ENCODE assay signal across 31 mouse cellular contexts in the genomic region with DNA sequence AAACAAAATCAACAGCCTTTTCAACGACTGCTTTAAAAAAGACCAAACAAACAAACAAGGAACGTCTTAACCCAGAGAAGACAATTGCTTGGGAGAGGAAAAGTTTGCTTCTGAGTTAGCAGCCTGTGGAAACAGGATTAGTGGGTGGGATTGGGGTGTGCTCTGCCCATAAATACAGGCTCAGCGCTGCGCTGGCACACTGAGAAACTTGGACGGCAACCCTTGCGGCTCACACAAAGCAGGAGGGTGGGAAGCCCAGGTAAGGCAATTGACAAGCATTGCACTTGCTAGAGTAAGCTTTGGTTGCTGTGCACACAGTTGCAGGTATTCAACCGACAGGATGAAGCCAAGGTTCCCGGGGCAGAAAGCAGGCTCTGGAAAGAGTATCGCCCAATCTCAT. TPM values are rescaled to one million over a fixed set of nuclear protein-coding genes. Genes with fewer than 3 reads are reported as not detected.
DNase-seq lines count a peak whose midpoint lies in the region; ATAC-seq lines count a peak whose summit lies in the region.
"Had no signal": no experiment of that assay in that cellular context is flagged by ENCODE, and none has a peak within 500 bp of the region (broad histone marks: within the 10 kb centered on the region; RNA-seq: fewer than 3 reads in every experiment).

A gene (plus strand): TSS at position 197 of the 400 bp plus-strand sequence.

- H3K27me3 ChIP-seq in forebrain, embryonic 10.5 days (ENCODE audit: poor library complexity, severe bottlenecking): no peaks in the 10 kb centered on the region
- H3K27me3 ChIP-seq in forebrain, embryonic 11.5 days (ENCODE audit: control insufficient read depth, insufficient read depth, low read length): no peaks in the 10 kb centered on the region
- no peaks in the 10 kb centered on the region for H3K27me3 ChIP-seq in midbrain, embryonic 13.5 days
- H3K27me3 ChIP-seq in midbrain, embryonic 10.5 days (ENCODE audit: low read depth, poor library complexity, severe bottlenecking): no peaks in the 10 kb centered on the region
- H3K27me3 ChIP-seq in intestine, embryonic 16.5 days (replicated peaks; ENCODE audit: control insufficient read depth, insufficient read depth, low read length): no peaks in the 10 kb centered on the region
- H3K27me3 ChIP-seq in stomach, embryonic 16.5 days (ENCODE audit: control insufficient read depth, insufficient read depth, low read length): no peaks in the 10 kb centered on the region
- H3K27me3 ChIP-seq: forebrain, embryonic 15.5 days; heart, embryonic 12.5 days; limb, embryonic 12.5 days; liver, embryonic 13.5 days; neural tube, embryonic 12.5 days had no signal

- no peak within 1 kb of the TSS for H3K9ac ChIP-seq in forebrain, embryonic 11.5 days (ENCODE audit: low read length)
- H3K9ac ChIP-seq in midbrain, embryonic 13.5 days (replicated peaks): no peak within 1 kb of the TSS
- no peak within 1 kb of the TSS for H3K9ac ChIP-seq in intestine, embryonic 16.5 days (ENCODE audit: low read depth, low read length)
- H3K9ac ChIP-seq in stomach, embryonic 16.5 days (ENCODE audit: low read length): peak within 1 kb of the TSS; percentile 53
- H3K9ac ChIP-seq: forebrain, embryonic 15.5 days; heart, embryonic 12.5 days; limb, embryonic 12.5 days; liver, embryonic 13.5 days; neural tube, embryonic 12.5 days had no signal

- H3K36me3 ChIP-seq in forebrain, embryonic 10.5 days (replicated peaks): no peaks in the 10 kb centered on the region
- H3K36me3 ChIP-seq in forebrain, embryonic 11.5 days (ENCODE audit: control insufficient read depth, insufficient read depth, low read length): no peaks in the 10 kb centered on the region
- no peaks in the 10 kb centered on the region for H3K36me3 ChIP-seq in midbrain, embryonic 13.5 days
- no peaks in the 10 kb centered on the region for H3K36me3 ChIP-seq in midbrain, embryonic 10.5 days
- no peaks in the 10 kb centered on the region for H3K36me3 ChIP-seq in intestine, embryonic 16.5 days (ENCODE audit: control insufficient read depth, insufficient read depth, low read length)
- no peaks in the 10 kb centered on the region for H3K36me3 ChIP-seq in stomach, embryonic 16.5 days (ENCODE audit: control insufficient read depth, insufficient read depth, low read length)
- H3K36me3 ChIP-seq: forebrain, embryonic 15.5 days; heart, embryonic 12.5 days; hindbrain, embryonic 10.5 days; limb, embryonic 12.5 days; liver, embryonic 13.5 days; neural tube, embryonic 12.5 days had no signal

- WGBS in forebrain, embryonic 10.5 days: 75% methylated on average over 9 of the region's 9 CpGs
- WGBS in forebrain, embryonic 11.5 days: 62% methylated on average over 9 of the region's 9 CpGs
- 44% methylated on average over 9 of the region's 9 CpGs for WGBS in midbrain, embryonic 13.5 days
- 60% methylated on average over 9 of the region's 9 CpGs for WGBS in midbrain, embryonic 10.5 days
- 51% methylated on average over 9 of the region's 9 CpGs for WGBS in intestine, embryonic 16.5 days
- WGBS in stomach, embryonic 16.5 days: 51% methylated on average over 9 of the region's 9 CpGs

- no peak for DNase-seq in forebrain, embryonic 10.5 days (ENCODE audit: extremely low spot score, low spot score)
- DNase-seq in forebrain, embryonic 11.5 days (ENCODE audit: low spot score): no peak
- no peak for DNase-seq in midbrain, embryonic 10.5 days (ENCODE audit: low spot score)
- DNase-seq in c-Kit-positive CD71-positive TER-119-positive erythroid progenitor cells, embryonic 14.5 days (ENCODE audit: low spot score): no peak
- DNase-seq: adrenal gland, postnatal 14 days; cerebellum, adult 8-10 months; cerebellum, postnatal 36 days; embryo, embryonic 11 days; heart, postnatal 10 days; kidney, adult 9 months; layer of hippocampus, postnatal 36 days; liver, embryonic 13.5 days; lung, adult 2 months; lung, postnatal 14 days; midbrain, embryonic 14.5 days; thymus, postnatal 14 days had no signal

- ATAC-seq in forebrain, embryonic 11.5 days (replicated peaks; ENCODE audit: low FRiP score): no peak
- ATAC-seq in midbrain, embryonic 13.5 days: no peak
- peak; percentile 50; the same call in 1 of the 2 replicates for ATAC-seq in intestine, embryonic 16.5 days
- ATAC-seq in stomach, embryonic 16.5 days (ENCODE audit: insufficient read depth, low FRiP score): peak; percentile 69; the same call in 1 of the 2 replicates
- ATAC-seq in erythroid progenitor cell, adult 5-6 weeks (replicated peaks; ENCODE audit: low FRiP score, poor library complexity, severe bottlenecking): no peak
- ATAC-seq: CD4-positive, CD25-positive, alpha-beta regulatory T cell, adult 4 months; forebrain, embryonic 15.5 days had no signal

- no peak within 1 kb of the TSS for H3K4me3 ChIP-seq in forebrain, embryonic 10.5 days
- H3K4me3 ChIP-seq in forebrain, embryonic 11.5 days (ENCODE audit: low read depth, low read length): no peak within 1 kb of the TSS
- H3K4me3 ChIP-seq in midbrain, embryonic 13.5 days (replicated peaks): no peak within 1 kb of the TSS
- H3K4me3 ChIP-seq in midbrain, embryonic 10.5 days: no peak within 1 kb of the TSS
- H3K4me3 ChIP-seq in intestine, embryonic 16.5 days (ENCODE audit: low read length): no peak within 1 kb of the TSS; the same call in 1 of the 2 replicates
- peak within 1 kb of the TSS; percentile 31 for H3K4me3 ChIP-seq in stomach, embryonic 16.5 days (replicated peaks; ENCODE audit: low read length)
- H3K4me3 ChIP-seq: forebrain, embryonic 15.5 days; heart, embryonic 12.5 days; hindbrain, embryonic 10.5 days; limb, embryonic 12.5 days; liver, embryonic 13.5 days; neural tube, embryonic 12.5 days had no signal

- peaks cover 10% of the 10 kb centered on the region for H3K4me1 ChIP-seq in forebrain, embryonic 10.5 days
- no peaks in the 10 kb centered on the region for H3K4me1 ChIP-seq in forebrain, embryonic 11.5 days (replicated peaks; ENCODE audit: control insufficient read depth, insufficient read depth, low read length)
- peaks cover 22% of the 10 kb centered on the region for H3K4me1 ChIP-seq in midbrain, embryonic 13.5 days (replicated peaks)
- H3K4me1 ChIP-seq in midbrain, embryonic 10.5 days: peaks cover 21% of the 10 kb centered on the region
- H3K4me1 ChIP-seq in intestine, embryonic 16.5 days (ENCODE audit: control insufficient read depth, insufficient read depth, low read length): peaks cover 2% of the 10 kb centered on the region; the same call in 1 of the 2 replicates
- no peaks in the 10 kb centered on the region for H3K4me1 ChIP-seq in stomach, embryonic 16.5 days (ENCODE audit: control insufficient read depth, insufficient read depth, low read length)
- H3K4me1 ChIP-seq: forebrain, embryonic 15.5 days; liver, embryonic 13.5 days had no signal

- no peak within 1 kb of the TSS for H3K4me2 ChIP-seq in forebrain, embryonic 11.5 days (ENCODE audit: low read depth, low read length, severe bottlenecking)
- no peak within 1 kb of the TSS for H3K4me2 ChIP-seq in midbrain, embryonic 13.5 days (replicated peaks)
- peak within 1 kb of the TSS; percentile 14; the same call in 1 of the 2 replicates for H3K4me2 ChIP-seq in intestine, embryonic 16.5 days (ENCODE audit: low read depth, low read length)
- H3K4me2 ChIP-seq in stomach, embryonic 16.5 days (ENCODE audit: low read depth, low read length): peak within 1 kb of the TSS; percentile 30
- H3K4me2 ChIP-seq: forebrain, embryonic 15.5 days; heart, embryonic 12.5 days; limb, embryonic 12.5 days; liver, embryonic 13.5 days; neural tube, embryonic 12.5 days had no signal

- no peaks in the 10 kb centered on the region for H3K9me3 ChIP-seq in forebrain, embryonic 10.5 days
- no peaks in the 10 kb centered on the region for H3K9me3 ChIP-seq in forebrain, embryonic 11.5 days (ENCODE audit: control insufficient read depth, low read length)
- H3K9me3 ChIP-seq in midbrain, embryonic 13.5 days: no peaks in the 10 kb centered on the region
- H3K9me3 ChIP-seq in midbrain, embryonic 10.5 days (replicated peaks): no peaks in the 10 kb centered on the region
- H3K9me3 ChIP-seq in intestine, embryonic 16.5 days (ENCODE audit: control insufficient read depth, low read length): no peaks in the 10 kb centered on the region
- H3K9me3 ChIP-seq in stomach, embryonic 16.5 days (replicated peaks; ENCODE audit: control insufficient read depth, low read length): no peaks in the 10 kb centered on the region
- H3K9me3 ChIP-seq: forebrain, embryonic 15.5 days; heart, embryonic 12.5 days; hindbrain, embryonic 10.5 days; limb, embryonic 12.5 days; liver, embryonic 13.5 days; neural tube, embryonic 12.5 days had no signal

- H3K27ac ChIP-seq in forebrain, embryonic 10.5 days: 0 out of 2 replicates have a peak within 1 kb of the TSS, but pooled peaks have one; percentile 3
- H3K27ac ChIP-seq in forebrain, embryonic 11.5 days (ENCODE audit: low read depth, low read length): no peak within 1 kb of the TSS
- 0 out of 2 replicates have a peak within 1 kb of the TSS, but pooled peaks have one; percentile 30 for H3K27ac ChIP-seq in midbrain, embryonic 13.5 days
- H3K27ac ChIP-seq in midbrain, embryonic 10.5 days (replicated peaks): no peak within 1 kb of the TSS; the same call in 1 of the 2 replicates
- no peak within 1 kb of the TSS for H3K27ac ChIP-seq in intestine, embryonic 16.5 days (ENCODE audit: low read length)
- H3K27ac ChIP-seq in stomach, embryonic 16.5 days (ENCODE audit: low read length): peak within 1 kb of the TSS; percentile 71
- H3K27ac ChIP-seq: forebrain, embryonic 15.5 days; limb, embryonic 12.5 days; liver, embryonic 13.5 days; neural tube, embryonic 12.5 days had no signal

RNA-seq across cellular contexts. Expression of the gene that starts here (rescaled TPM):
- polyA plus RNA-seq in forebrain, embryonic 10.5 days (2016; fragmentation: Nextera tagmentation; extraction: Ambion mirVana): not detected in 2 replicates
- polyA plus RNA-seq in forebrain, embryonic 11.5 days (2014; fragmentation: Nextera tagmentation; extraction: Ambion mirVana): 0.36 TPM in 1 of 2 replicates, not detected in the other
- polyA plus RNA-seq in midbrain, embryonic 13.5 days (2015; fragmentation: Nextera tagmentation; extraction: Ambion mirVana): 0.98 and 1.3 TPM in 2 replicates
- polyA plus RNA-seq in midbrain, embryonic 10.5 days (2016; fragmentation: Nextera tagmentation; extraction: Ambion mirVana): 0.40 TPM in 1 of 2 replicates, not detected in the other
- 408 and 430 TPM in 2 replicates for polyA plus RNA-seq in intestine, embryonic 16.5 days (2015; fragmentation: Nextera tagmentation; extraction: Ambion mirVana)
- 255 and 340 TPM in 2 replicates for polyA plus RNA-seq in stomach, embryonic 16.5 days (2015; fragmentation: Nextera tagmentation; extraction: Ambion mirVana)
- not detected in 2 replicates for total RNA-seq in erythroid progenitor cell, adult 5-6 weeks (2015; ENCODE audit: low replicate concordance)
- not detected in 2 replicates for total RNA-seq in erythroid progenitor cell, adult 5-6 weeks (2017; ENCODE audit: low replicate concordance)
- total RNA-seq: adrenal gland, postnatal 14 days; gastrocnemius, adult 8-10 months; granulocyte monocyte progenitor cell, adult 5-6 weeks; heart, postnatal 10 days; layer of hippocampus, adult 18-20 months; layer of hippocampus, postnatal 36 days; left cerebral cortex, postnatal 14 days; megakaryocyte progenitor cell, adult 5-6 weeks had no signal
- polyA plus RNA-seq: CD4-positive, CD25-positive, alpha-beta regulatory T cell, adult 4 months; forebrain, embryonic 15.5 days; hindbrain, embryonic 10.5 days; limb, embryonic 12.5 days; midbrain, embryonic 14.5 days; neural tube, embryonic 12.5 days had no signal

Comparison
In these comparisons a context has a peak if more than half of its experiments do, and no peak if none do; other contexts are left out.
1. RNA of the gene that starts here (polyA plus RNA-seq): 408 to 430 TPM in intestine, embryonic 16.5 days and 255 to 340 TPM in stomach, embryonic 16.5 days; 0.98 to 1.3 TPM in midbrain, embryonic 13.5 days, not detected in forebrain, embryonic 10.5 days, 0.36 TPM in forebrain, embryonic 11.5 days and 0.40 TPM in midbrain, embryonic 10.5 days; every median in the first group is over 100 times any median in the second.
2. H3K27ac ChIP-seq: peak in forebrain, embryonic 10.5 days (single experiment), midbrain, embryonic 13.5 days (single experiment) and stomach, embryonic 16.5 days (single experiment); none in forebrain, embryonic 11.5 days (single experiment), midbrain, embryonic 10.5 days (single experiment) and intestine, embryonic 16.5 days (single experiment).
3. ATAC-seq: peak in intestine, embryonic 16.5 days (single experiment) and stomach, embryonic 16.5 days (single experiment); none in forebrain, embryonic 11.5 days (single experiment), midbrain, embryonic 13.5 days (single experiment) and erythroid progenitor cell, adult 5-6 weeks (single experiment).
4. H3K4me2 ChIP-seq: peak in intestine, embryonic 16.5 days (single experiment) and stomach, embryonic 16.5 days (single experiment); none in forebrain, embryonic 11.5 days (single experiment) and midbrain, embryonic 13.5 days (single experiment).